Mouse (Mus musculus): ENCODE measurements around the gene Tnfrsf13c. TPM values are rescaled to one million over a fixed set of nuclear protein-coding genes. Genes with fewer than 3 reads are reported as not detected.

Tnfrsf13c gene
- polyA plus RNA-seq, 1 experiment from 2014 or later: 0.14 TPM

- Histone ChIP-seq H3K9ac (ENCODE audit: low read depth, low read length) (no peak overlapping the region), H3K27me3 (ENCODE audit: control insufficient read depth, insufficient read depth, low read depth, low read length) (no peaks in the 10 kb centered on the region), H3K9me3 (replicated peaks; ENCODE audit: control insufficient read depth, low read length, poor library complexity, severe bottlenecking) (no peaks in the 10 kb centered on the region), H3K4me1 (ENCODE audit: control insufficient read depth, insufficient read depth, low read length) (no peaks in the 10 kb centered on the region), H3K4me2 (ENCODE audit: low read length) (no peak overlapping the region), H3K4me3 (ENCODE audit: low read depth, low read length) (no peak overlapping the region), H3K36me3 (ENCODE audit: control insufficient read depth, insufficient read depth, low read length) (peaks cover 71% of the 10 kb centered on the region), H3K27ac (ENCODE audit: low read length) (no peak overlapping the region)
- ATAC-seq: no peak
- WGBS: 92% methylated on average over 10 of the region's 10 CpGs
Observed at GRCm38 (mm10) chr15:82197246-82197750, 26.9 kb downstream of the Tnfrsf13c start.

GRCm38 (mm10) chr15:82196300-82196699 is 27.9 kb downstream of the Tnfrsf13c start:
- no peaks in the 10 kb centered on the region for H3K27me3 ChIP-seq (ENCODE audit: control insufficient read depth, insufficient read depth, low read depth, low read length)
- WGBS: 86% methylated on average over 12 of the region's 12 CpGs
- no peaks in the 10 kb centered on the region for H3K9me3 ChIP-seq (replicated peaks; ENCODE audit: control insufficient read depth, low read length, poor library complexity, severe bottlenecking)
- H3K36me3 ChIP-seq (ENCODE audit: control insufficient read depth, insufficient read depth, low read length): peaks cover 75% of the 10 kb centered on the region
- no peak overlapping the region for H3K4me2 ChIP-seq (ENCODE audit: low read length)
- ATAC-seq: no peak
- H3K9ac ChIP-seq (ENCODE audit: low read depth, low read length): no peak overlapping the region
- H3K4me3 ChIP-seq (ENCODE audit: low read depth, low read length): no peak overlapping the region
- no peaks in the 10 kb centered on the region for H3K4me1 ChIP-seq (ENCODE audit: control insufficient read depth, insufficient read depth, low read length)
- H3K27ac ChIP-seq (ENCODE audit: low read length): no peak overlapping the region

GRCm38 (mm10) chr15:82192617-82193016 is 31.6 kb downstream of the Tnfrsf13c start:
- 79% methylated on average over 8 of the region's 8 CpGs for WGBS
- peaks cover 59% of the 10 kb centered on the region for H3K36me3 ChIP-seq (ENCODE audit: control insufficient read depth, insufficient read depth, low read length)
- no peak overlapping the region for H3K4me2 ChIP-seq (ENCODE audit: low read length)
- no peaks in the 10 kb centered on the region for H3K9me3 ChIP-seq (replicated peaks; ENCODE audit: control insufficient read depth, low read length, poor library complexity, severe bottlenecking)
- H3K4me1 ChIP-seq (ENCODE audit: control insufficient read depth, insufficient read depth, low read length): no peaks in the 10 kb centered on the region
- no peak for ATAC-seq
- H3K27me3 ChIP-seq (ENCODE audit: control insufficient read depth, insufficient read depth, low read depth, low read length): no peaks in the 10 kb centered on the region
- no peak overlapping the region for H3K9ac ChIP-seq (ENCODE audit: low read depth, low read length)
- no peak overlapping the region for H3K4me3 ChIP-seq (ENCODE audit: low read depth, low read length)
- no peak overlapping the region for H3K27ac ChIP-seq (ENCODE audit: low read length)

- H3K9ac ChIP-seq (ENCODE audit: low read depth, low read length): no peak overlapping the region
- no peak for ATAC-seq
- H3K36me3 ChIP-seq (ENCODE audit: control insufficient read depth, insufficient read depth, low read length): peaks cover 63% of the 10 kb centered on the region
- H3K4me3 ChIP-seq (ENCODE audit: low read depth, low read length): no peak overlapping the region
- H3K4me2 ChIP-seq (ENCODE audit: low read length): no peak overlapping the region
- no peaks in the 10 kb centered on the region for H3K9me3 ChIP-seq (replicated peaks; ENCODE audit: control insufficient read depth, low read length, poor library complexity, severe bottlenecking)
- 90% methylated on average over 10 of the region's 10 CpGs for WGBS
- H3K4me1 ChIP-seq (ENCODE audit: control insufficient read depth, insufficient read depth, low read length): no peaks in the 10 kb centered on the region
- no peaks in the 10 kb centered on the region for H3K27me3 ChIP-seq (ENCODE audit: control insufficient read depth, insufficient read depth, low read depth, low read length)
- H3K27ac ChIP-seq (ENCODE audit: low read length): no peak overlapping the region
Observed at GRCm38 (mm10) chr15:82188481-82189240, 35.5 kb downstream of the Tnfrsf13c start.

GRCm38 (mm10) chr15:82187924-82188323 is 36.2 kb downstream of the Tnfrsf13c start:
- Histone ChIP-seq H3K4me1 (ENCODE audit: control insufficient read depth, insufficient read depth, low read length) (no peaks in the 10 kb centered on the region), H3K27ac (ENCODE audit: low read length) (no peak overlapping the region), H3K9ac (ENCODE audit: low read depth, low read length) (no peak overlapping the region), H3K9me3 (replicated peaks; ENCODE audit: control insufficient read depth, low read length, poor library complexity, severe bottlenecking) (no peaks in the 10 kb centered on the region), H3K36me3 (ENCODE audit: control insufficient read depth, insufficient read depth, low read length) (peaks cover 63% of the 10 kb centered on the region), H3K4me3 (ENCODE audit: low read depth, low read length) (no peak overlapping the region), H3K4me2 (ENCODE audit: low read length) (no peak overlapping the region), H3K27me3 (ENCODE audit: control insufficient read depth, insufficient read depth, low read depth, low read length) (no peaks in the 10 kb centered on the region)
- ATAC-seq: no peak
- 96% methylated on average over 1 of the region's 1 CpGs for WGBS

- no peaks in the 10 kb centered on the region for H3K9me3 ChIP-seq (replicated peaks; ENCODE audit: control insufficient read depth, low read length, poor library complexity, severe bottlenecking)
- no peak overlapping the region for H3K4me2 ChIP-seq (ENCODE audit: low read length)
- H3K27ac ChIP-seq (ENCODE audit: low read length): no peak overlapping the region
- H3K4me1 ChIP-seq (ENCODE audit: control insufficient read depth, insufficient read depth, low read length): no peaks in the 10 kb centered on the region
- no peaks in the 10 kb centered on the region for H3K27me3 ChIP-seq (ENCODE audit: control insufficient read depth, insufficient read depth, low read depth, low read length)
- peaks cover 61% of the 10 kb centered on the region for H3K36me3 ChIP-seq (ENCODE audit: control insufficient read depth, insufficient read depth, low read length)
- no peak overlapping the region for H3K4me3 ChIP-seq (ENCODE audit: low read depth, low read length)
- H3K9ac ChIP-seq (ENCODE audit: low read depth, low read length): no peak overlapping the region
- WGBS: 85% methylated on average over 4 of the region's 4 CpGs
- ATAC-seq: no peak
Observed at GRCm38 (mm10) chr15:82187401-82187800, 36.8 kb downstream of the Tnfrsf13c start.

- Histone ChIP-seq H3K9me3 (replicated peaks; ENCODE audit: control insufficient read depth, low read length, poor library complexity, severe bottlenecking) (no peaks in the 10 kb centered on the region), H3K4me1 (ENCODE audit: control insufficient read depth, insufficient read depth, low read length) (no peaks in the 10 kb centered on the region), H3K36me3 (ENCODE audit: control insufficient read depth, insufficient read depth, low read length) (peaks cover 62% of the 10 kb centered on the region), H3K27me3 (ENCODE audit: control insufficient read depth, insufficient read depth, low read depth, low read length) (no peaks in the 10 kb centered on the region), H3K27ac (ENCODE audit: low read length) (no peak overlapping the region), H3K9ac (ENCODE audit: low read depth, low read length) (no peak overlapping the region), H3K4me2 (ENCODE audit: low read length) (no peak overlapping the region), H3K4me3 (ENCODE audit: low read depth, low read length) (no peak overlapping the region)
- 96% methylated on average over 5 of the region's 5 CpGs for WGBS
- ATAC-seq: no peak
Observed at GRCm38 (mm10) chr15:82186931-82187330, 37.2 kb downstream of the Tnfrsf13c start.

GRCm38 (mm10) chr15:82186131-82186530 is 38.0 kb downstream of the Tnfrsf13c start:
- Histone ChIP-seq H3K4me2 (ENCODE audit: low read length) (no peak overlapping the region), H3K9ac (ENCODE audit: low read depth, low read length) (no peak overlapping the region), H3K36me3 (ENCODE audit: control insufficient read depth, insufficient read depth, low read length) (peaks cover 63% of the 10 kb centered on the region), H3K27me3 (ENCODE audit: control insufficient read depth, insufficient read depth, low read depth, low read length) (no peaks in the 10 kb centered on the region), H3K4me3 (ENCODE audit: low read depth, low read length) (no peak overlapping the region), H3K9me3 (replicated peaks; ENCODE audit: control insufficient read depth, low read length, poor library complexity, severe bottlenecking) (no peaks in the 10 kb centered on the region), H3K4me1 (ENCODE audit: control insufficient read depth, insufficient read depth, low read length) (no peaks in the 10 kb centered on the region), H3K27ac (ENCODE audit: low read length) (no peak overlapping the region)
- WGBS: 86% methylated on average over 14 of the region's 14 CpGs
- ATAC-seq: no peak

- H3K27ac ChIP-seq (ENCODE audit: low read length): no peak overlapping the region
- H3K4me1 ChIP-seq (ENCODE audit: control insufficient read depth, insufficient read depth, low read length): no peaks in the 10 kb centered on the region
- no peak for ATAC-seq
- no peak overlapping the region for H3K4me3 ChIP-seq (ENCODE audit: low read depth, low read length)
- H3K27me3 ChIP-seq (ENCODE audit: control insufficient read depth, insufficient read depth, low read depth, low read length): no peaks in the 10 kb centered on the region
- H3K9ac ChIP-seq (ENCODE audit: low read depth, low read length): no peak overlapping the region
- H3K4me2 ChIP-seq (ENCODE audit: low read length): no peak overlapping the region
- WGBS: 90% methylated on average over 14 of the region's 14 CpGs
- no peaks in the 10 kb centered on the region for H3K9me3 ChIP-seq (replicated peaks; ENCODE audit: control insufficient read depth, low read length, poor library complexity, severe bottlenecking)
- peaks cover 71% of the 10 kb centered on the region for H3K36me3 ChIP-seq (ENCODE audit: control insufficient read depth, insufficient read depth, low read length)
Observed at GRCm38 (mm10) chr15:82185062-82185783, 38.9 kb downstream of the Tnfrsf13c start.
